Mouse (Mus musculus) CD4-positive helper T cell, adult 2 months (primary cell): ENCODE data around the gene Bloc1s1.

Experiments used
- DNase-seq: peaks from one replicate; pipeline ENCODE4 v3.0.0-alpha.2; 2012; ENCODE audit warnings: low read depth, missing footprints, low spot score

Gene Bloc1s1

DNA sequence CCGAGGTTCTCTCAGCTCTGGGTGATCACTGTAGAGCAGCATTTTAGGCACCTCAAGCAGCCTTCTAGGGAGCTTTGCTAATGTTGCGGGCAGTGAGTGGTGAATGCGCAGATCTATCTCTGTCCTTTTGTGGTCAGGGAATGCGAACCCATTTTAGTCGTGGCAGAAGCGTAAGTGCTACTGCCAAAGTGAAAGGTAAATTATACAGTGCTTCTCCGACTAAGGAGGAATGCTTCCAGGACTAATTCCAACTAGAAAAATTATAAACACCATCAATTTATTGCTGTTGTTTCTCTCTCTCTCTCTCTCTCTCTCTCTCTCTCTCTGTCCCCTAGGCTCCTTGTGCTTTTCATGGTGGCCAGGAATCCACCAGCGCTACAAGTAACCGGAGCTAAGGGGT is at the start of gene Bloc1s1:
Gene Bloc1s1 (minus strand): TSS at position 101 of the 400 bp plus-strand sequence.
- no peak for DNase-seq

DNA sequence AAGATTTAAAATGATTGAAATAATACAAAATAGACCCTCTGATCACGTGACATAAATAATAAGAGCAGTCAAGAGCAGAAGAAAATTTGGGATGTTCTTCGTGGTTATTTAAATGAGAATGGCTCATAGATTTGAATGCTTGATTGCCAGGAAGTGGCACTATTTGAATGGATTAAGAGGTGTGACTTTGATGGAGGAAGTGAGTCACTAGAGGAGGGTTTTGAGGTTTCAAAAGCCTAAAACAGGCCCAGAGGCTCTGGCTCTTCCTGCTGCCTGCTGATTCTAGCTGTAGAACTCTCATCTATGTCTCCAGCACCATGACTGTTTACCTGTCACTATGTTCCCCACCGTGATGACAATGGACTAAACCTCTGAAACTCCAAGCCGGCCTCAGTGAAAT is 49.0 kb upstream of the Bloc1s1 start:
- no peak for DNase-seq

DNA sequence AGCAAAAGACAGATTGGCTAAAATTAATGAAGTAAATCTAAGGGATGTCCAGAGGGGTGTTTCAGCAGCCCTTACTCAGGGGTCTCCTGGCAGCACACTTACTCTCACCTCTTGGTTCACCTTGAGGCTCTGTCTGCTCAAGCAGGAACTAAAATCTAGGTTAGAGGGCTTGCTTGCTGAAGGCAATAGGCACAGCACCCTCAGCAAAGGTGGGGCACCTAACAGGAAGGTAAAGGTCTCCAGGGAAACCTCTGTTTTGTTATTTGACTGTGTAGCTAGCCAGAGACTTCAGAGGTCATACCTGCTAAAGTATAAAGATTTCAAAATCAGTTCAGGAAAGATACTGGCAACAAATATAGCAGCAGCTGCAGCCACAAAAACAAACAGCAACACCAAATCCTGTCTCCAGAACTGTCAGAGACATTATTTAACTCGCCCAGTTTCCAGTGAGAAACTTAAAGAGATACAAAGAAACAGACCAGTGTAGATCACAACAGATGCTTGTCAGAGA is 47.0 kb upstream of the Bloc1s1 start:
- DNase-seq: no peak

DNA sequence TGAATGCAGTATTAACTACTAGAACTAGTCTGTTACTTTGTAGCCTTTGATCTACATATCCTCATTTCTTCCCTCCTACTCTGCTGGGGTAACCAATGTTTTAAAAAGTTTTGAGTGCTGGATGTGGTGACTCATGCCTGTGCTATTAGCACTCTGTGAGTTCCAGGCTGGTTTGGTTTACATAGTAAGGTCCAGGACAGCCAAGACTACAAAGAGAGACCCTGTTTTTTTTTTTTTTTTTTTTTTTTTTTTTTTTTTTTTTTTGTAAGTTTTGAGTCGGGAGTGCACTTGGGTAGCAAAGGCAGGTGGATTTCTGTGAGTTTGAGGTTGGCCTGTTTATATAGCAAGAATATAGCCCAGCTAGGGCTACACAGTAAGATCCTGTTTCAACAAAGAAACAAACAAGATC is 44.5 kb upstream of the Bloc1s1 start:
- no peak for DNase-seq

DNA sequence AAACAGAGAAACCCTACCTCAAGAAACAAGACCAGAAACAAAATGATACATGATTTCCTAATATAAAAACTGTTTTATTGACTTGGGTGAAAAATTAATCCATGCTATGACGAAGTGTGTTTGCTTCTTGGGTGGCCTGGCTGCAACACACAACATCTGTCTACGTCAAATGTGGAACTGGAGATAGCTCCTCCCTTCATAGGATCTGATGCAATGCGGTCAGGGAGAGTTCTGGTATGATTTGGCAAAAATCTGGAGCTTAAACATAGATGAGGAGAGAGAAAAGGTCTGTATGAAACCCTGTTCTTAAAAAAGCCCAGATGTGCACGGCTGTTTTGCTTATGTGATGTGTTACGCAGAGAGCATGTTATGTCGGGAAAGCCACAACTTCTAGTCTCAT is 42.0 kb upstream of the Bloc1s1 start:
- DNase-seq: no peak

DNA sequence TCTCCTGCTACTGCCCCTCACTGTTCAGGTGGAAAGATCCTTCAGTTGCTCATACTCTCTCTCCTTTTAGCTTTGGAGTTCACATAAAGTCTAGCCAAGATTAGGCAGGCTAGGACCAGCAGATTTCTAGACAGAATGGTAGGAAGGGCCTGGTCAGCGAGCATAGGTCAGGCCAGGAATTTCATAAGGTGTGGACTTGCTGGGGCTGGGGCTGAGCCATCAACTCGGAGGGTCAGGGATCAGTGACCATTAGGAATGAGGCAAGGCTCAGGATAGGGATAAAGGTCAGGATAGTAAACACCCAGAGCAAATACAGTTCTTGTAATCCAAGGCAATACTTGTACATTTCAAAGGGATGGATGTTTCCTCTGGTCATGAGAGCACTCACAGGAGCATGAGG is 41.1 kb upstream of the Bloc1s1 start:
- no peak for DNase-seq

DNA sequence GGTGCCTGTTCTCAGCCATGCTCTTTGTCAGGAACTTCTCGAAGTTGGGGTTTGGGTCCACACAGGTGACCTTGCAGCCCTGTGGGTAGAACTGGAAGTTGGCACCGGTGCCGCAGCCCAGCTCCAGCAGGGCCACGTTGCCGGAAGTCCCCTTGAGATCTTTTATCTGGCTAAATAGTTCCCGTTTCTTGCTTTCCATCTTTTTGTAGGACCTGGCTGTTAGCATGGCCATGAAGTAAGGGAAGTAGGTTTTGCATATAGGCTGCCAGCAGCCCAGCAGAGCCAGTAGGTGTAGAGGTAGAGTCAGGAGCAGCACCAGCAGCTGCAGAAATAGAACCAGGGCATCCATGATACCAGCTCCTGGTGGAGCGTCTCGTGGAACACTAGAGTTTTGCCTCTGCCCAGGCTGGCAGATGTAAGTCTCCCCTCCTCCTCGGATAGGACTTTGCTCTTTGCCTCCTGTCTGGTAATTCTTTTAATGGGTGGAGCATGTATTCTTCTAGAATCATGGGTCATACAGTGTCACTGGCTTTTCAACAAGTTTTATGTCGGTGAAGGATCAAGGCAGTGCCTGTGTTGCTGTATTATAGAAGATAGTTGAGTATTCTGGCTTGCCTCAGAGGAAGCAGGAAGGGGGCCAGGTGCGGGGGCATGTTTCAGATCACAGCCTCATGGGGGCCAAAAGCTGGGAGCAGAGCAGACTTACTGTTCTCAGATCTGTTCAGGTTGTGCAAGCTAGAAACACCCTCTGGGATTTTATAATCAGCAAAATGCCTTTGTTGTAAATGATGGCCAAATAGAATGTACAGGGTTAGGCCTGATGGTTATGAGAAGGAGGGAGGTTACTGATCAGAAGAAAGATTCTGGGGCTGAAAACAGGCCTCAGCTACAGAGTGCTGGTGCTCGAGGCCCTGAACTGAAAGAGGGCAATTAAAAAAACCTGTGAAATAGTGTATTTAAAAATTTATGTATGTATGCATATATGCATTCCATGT is 37.1 kb upstream of the Bloc1s1 start, which contains the start of gene Mettl7b:
Gene Mettl7b (minus strand): TSS at position 399 of the 995 bp plus-strand sequence.
- no peak for DNase-seq

DNA sequence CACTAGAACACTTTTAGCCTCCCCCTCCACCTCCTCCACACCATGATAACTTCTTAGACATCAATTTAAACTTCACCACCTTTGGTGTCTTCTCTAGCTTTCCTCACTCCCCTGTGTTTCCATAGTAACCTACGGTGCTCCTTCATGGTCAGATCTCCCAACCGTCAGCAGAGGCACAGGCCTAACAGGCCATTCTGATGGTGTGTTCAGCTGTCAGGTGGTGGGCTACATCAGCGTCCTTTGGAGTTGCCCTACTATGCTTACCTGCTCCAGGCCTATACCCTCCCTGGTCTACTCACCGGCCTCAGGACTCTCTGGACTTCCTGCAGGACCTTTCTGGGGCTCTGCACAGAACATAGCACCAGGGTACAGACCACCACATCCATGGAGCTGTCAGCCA is 36.3 kb upstream of the Bloc1s1 start:
- DNase-seq: no peak

DNA sequence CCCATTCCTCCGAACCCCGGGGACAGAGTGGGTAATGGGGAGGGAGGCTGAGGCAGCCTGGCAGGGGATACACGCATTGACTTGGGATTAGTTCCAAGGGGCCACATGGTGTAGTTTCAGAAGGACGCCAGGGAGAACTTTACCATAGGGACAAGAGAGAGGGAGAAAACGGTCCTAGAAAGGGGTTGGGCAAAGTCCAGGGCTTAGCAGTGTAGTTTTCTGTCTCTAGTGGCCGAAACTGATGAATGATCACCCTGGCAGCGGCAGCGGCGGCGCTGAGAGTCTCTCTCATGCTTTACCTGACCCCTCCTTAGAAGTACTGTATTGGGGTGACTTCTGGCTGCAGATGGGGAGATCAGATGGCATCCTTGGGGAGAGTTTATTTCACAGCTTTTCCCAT is 34.5 kb upstream of the Bloc1s1 start:
- DNase-seq: no peak

DNA sequence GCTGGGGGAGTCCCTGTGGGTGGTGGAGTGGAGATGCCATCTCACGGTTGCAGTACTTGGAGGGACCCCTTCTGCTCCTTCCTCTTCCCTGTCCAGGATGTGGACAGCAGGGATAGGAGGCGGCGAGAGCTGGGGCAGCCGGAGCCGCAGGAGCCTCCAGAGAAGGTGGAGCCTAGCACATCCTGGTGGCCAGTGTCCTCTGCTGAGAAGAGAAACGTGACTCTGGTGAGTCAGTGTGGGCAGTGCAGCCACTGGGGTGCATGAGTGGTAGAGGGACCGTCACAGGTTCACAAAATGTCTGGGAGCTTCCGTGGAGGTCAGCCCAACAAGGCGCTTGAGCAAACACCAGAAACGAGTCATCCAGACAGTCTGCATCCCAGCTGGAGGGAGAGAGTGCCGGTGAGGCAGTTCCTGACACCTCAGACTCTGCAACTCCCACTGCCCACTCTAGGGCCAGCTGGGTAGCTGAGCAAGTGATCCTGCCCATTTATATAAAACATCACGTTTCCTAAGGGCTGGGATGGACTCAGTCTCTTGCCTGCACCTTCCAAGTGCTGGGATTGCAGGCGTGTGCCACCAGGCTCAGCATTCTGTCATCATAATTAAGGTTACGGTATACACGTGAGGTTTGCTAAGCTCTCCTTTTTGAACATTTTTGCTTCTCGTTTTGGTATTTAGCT is 26.5 kb upstream of the Bloc1s1 start:
- DNase-seq: no peak

DNA sequence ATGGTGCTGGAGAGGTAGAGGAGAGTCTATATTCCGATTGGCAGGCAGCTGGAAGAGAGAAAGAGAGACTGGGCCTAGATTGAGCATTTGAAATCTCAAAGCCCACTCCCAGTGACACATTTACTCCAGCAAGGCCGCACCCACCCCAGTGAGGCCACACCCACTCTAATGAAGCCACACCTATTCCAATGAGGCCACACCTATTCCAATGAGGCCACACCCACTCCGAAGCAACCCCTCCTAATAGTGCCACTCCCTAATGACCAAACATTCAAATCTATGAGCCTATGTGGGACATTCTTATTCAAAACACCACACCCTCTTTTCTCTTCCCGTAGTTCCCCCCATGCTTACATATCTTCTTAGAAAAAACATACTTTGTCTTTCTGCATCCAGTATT is 23.7 kb upstream of the Bloc1s1 start:
- no peak for DNase-seq

DNA sequence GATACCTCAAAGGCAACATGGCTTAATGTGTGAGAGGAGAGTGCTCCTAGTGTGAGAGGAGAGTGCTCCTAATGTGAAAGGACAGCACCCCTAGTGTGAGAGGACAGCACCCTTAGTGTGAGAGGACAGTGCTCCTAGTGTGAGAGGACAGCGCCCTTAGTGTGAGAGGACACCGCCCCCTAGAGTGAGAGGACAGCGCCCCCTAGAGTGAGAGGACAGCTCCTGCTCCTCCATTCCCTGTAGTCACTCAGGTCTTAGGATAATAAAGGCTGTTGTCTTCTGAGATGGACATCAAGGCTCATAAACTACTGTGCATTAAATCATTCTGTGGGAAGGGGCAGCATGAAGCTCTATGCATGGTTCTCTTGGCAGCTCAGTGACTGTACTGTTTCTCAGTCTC is 21.8 kb upstream of the Bloc1s1 start:
- peak; percentile 22 for DNase-seq

DNA sequence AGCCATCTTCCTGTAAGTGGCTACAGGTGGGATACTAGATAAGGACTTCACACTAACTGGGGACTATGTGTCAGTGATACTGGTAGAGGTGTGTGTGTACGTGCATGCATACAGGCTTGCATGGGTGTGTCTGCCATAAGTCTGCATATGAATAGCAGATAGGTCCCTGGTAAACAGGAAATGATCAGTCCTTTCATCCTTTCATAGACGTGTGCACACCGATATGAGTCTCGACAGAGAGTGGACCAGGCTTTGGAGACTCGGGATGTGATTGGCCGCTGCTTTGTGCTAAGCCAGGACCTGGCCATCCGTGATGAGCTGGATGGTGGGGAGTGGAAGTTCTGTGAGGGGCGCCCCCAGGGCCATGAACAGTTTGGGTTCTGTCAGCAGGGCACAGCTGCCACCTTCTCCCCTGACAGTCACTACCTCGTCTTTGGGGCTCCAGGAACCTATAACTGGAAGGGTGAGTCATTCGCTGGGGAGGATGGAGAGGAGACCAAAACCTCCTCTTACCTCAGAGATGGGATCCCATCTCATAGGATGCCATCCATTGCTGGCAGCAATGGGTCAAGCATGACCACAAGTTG is 16.7 kb upstream of the Bloc1s1 start:
- peak; percentile 64 for DNase-seq

DNA sequence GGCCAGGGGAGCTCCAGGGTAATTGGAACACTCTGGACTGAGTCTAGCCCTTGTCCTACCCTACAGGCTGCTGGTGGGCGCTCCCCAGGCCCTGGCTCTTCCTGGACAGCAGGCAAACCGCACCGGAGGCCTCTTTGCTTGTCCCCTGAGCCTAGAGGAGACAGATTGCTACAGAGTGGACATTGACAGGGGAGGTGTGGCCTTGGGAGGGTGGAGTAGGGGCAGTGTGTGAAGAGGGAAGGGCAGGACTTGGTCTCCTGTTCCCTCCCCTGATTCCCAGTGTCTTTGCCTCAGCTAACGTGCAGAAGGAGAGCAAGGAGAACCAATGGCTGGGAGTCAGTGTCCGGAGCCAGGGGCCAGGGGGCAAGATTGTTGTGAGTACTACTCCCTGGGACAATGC is 15.1 kb upstream of the Bloc1s1 start:
- no peak for DNase-seq

DNA sequence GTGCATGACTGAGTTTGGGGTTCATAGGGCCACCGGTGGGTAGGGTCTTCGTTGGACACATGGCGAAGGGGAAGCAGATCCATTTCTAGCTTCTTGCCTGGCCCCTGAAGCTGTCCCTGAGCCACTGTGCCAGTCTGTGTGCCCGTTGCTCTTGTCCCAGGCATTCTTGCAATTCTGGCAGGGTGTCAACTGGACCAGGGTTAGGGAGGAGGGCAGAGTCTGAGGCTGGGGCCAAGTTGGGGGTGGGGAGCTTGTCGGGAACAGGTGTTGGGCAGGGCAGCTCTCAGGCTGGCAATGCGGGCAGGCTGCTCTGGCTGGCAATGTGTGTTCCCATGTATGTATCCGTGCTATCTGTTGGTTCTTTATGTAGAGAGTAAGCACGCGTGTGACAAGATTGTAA is 14.6 kb upstream of the Bloc1s1 start:
- no peak for DNase-seq

DNA sequence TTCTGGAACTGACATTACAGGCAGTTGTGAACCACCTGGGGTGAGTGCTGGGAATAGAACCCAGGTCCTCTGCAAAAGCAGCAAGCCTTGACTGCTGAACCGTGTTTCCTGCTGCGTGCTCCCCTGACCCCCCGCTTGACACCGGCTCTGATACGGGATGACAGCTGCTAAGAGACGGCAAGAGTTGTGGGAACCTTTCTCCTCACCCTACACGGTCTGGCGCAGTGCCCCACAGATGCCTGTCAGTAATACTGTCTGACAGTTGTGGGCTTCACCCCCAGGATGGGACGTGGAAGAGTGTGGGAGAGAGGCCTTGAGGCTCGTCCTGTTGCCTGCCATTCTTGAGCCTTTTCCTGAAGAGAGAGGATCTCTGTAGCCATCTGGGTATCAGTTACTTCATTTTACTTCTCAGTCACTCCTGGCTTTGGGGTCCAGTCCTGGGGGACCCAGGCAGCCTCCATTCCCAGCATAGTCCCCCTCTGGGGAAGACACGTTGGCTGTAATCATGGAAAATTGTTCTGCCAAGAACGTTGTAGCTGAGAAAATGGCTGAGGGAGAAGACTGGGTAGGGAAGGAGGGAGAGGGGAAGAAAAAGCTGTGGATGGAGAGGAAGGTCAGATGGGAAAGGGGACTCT is 14.0 kb upstream of the Bloc1s1 start:
- no peak for DNase-seq

DNA sequence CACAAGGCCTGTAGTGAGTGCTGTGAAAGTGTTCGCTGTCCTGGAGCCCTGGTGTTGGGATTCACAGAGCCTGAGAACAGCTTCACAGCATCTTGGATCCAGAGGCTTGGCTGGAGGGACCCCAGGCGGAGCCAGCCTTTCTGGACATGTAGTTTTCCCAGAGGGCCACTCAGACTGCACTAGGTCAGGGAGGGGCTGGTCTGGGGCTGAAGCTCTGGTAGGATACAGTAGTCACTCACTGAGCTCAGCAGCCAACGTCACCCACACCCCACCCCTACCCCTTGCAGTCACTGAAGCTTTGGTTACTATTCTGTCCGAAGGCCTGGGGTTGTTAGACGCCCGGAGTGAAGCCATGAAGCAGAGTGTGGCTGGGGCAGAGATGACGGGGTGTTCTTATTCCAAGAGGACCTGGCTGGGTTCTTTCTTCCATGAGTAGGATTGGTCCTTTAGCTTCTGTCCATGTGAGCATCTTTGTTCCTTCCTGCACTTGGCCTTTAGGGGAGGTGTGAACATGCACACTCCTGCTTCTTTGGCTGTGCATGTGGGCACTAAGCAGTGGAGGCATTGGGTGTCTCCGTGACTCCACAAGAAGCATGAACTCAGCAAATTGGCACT is 12.1 kb upstream of the Bloc1s1 start:
- no peak for DNase-seq

DNA sequence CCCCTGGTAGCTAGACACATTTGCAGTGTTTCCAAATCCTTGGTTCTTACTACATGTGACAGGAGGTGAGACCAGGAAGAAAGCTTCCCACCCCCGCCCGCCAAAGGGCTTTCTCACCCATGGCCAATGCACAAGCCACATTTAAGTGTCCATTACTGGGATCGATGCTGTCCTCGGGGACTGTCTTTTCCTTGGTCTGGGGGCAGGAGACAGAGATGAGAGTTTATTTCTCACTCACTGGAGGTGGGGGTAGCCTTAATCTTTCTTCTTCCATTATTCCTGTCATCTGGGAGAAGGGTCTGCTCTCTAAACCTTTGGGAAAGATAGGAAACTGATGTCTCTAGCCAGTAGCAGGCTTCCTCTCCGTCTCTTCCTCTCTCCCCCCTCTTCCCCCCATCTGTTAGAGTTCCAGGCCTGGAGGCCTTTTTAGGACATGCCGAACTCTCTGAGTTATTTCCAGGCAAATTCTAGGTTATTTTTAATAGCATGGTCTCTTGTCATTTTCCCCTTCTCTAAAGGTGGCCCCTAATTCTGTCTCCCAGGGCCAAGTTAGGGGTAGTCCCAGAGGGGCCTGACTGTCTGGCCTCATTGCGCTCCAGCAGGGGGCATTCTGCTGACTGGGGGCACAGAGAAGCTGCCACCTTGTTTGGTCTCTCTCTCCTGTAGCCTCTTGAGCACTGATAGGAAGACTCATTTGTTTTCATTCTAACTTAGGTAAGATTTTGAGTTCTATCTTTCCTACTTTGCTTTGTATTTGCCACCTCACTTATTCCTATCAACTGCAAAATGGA is 11.4 kb upstream of the Bloc1s1 start:
- no peak for DNase-seq

DNA sequence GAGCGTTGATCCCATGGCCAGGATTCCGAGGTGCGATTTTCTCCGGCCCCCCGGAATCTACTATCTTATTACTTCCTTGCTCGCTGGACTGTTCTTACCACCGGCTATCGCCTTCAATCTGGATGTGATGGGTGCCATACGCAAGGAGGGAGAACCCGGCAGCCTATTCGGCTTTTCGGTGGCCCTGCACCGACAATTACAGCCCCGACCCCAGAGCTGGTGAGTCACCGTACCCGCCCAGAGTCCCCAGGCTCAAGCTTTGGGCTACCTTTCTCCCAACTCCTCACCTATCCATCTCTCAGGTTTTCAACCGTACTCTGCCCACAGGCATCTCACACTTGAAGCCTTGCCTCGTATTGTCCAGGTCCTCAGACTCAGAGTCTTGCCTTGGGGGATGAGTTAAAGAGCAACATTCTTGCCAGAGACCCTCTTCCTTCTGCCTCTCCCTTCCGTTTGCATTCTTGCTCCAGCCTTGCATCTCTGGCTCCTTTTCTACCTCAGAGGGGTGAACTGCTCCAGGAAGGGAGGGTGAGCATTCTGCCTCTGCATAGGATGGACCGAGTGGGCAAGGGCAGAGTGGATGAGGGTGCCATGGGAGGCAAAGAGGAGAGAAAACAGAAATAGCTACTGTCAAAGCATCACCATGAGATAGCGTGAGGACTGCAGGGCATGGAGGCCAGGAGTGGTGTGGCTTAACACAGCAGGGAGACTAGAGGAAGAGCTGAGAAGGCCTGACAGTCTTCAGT is 10.3 kb upstream of the Bloc1s1 start:
- peak; percentile 10 for DNase-seq

DNA sequence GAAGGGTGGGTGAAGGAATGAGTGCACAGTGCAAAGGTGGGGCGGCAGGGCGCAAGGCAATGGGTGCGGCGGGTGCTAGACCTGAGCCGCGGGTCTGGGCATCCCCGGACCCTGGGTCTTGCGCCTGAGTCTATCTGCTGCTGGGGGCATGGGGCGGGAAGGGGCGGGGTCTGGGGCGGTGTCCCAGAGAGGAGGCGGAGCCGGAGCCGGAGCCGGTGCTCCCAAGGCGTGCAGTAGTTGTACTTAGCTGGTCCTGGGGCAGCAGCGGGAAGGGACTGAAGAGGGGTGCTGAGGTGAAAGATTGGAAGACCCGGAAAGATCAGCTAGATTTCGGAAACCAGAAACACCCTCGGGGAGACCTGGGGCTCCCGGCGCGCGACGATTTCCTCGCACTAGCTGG is 9.7 kb upstream of the Bloc1s1 start, which contains the start of gene Itga7:
Gene Itga7 (plus strand): TSS at position 245 of the 400 bp plus-strand sequence.
- DNase-seq: peak; percentile 46
